In the genomic region with DNA sequence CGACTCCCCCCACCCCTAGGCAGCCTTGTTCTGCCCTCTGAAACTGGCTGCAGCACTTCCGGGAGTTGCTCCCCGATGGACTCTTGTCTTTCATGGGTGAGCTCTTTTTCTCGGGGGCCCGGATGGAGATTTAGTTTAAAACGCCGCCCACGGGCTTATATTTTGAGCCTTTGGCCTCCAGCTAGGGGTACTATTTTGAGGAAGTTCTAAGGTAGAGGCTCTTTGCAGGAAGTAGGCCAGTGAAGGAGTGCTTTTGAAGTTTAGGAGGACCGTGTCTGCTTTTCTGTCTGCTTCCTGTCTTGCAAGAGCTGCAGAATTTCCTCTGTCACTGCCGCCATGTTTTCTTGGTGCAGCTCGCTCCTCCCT, we compare ENCODE assay signal across 9 mouse cellular contexts. TPM values are rescaled to one million over a fixed set of nuclear protein-coding genes. Genes with fewer than 3 reads are reported as not detected.
DNase-seq lines count a peak whose midpoint lies in the region; ATAC-seq and TF ChIP-seq lines count a peak whose summit lies in the region.
"Had no signal": no experiment of that assay in that cellular context is flagged by ENCODE, and none has a peak within 500 bp of the region (broad histone marks: within the 10 kb centered on the region; RNA-seq: fewer than 3 reads in every experiment).

No protein-coding gene starts in this region.

- H3K9ac ChIP-seq in hindbrain, postnatal 0 days (replicated peaks; ENCODE audit: low read length) = no peak overlapping the region
- H3K9ac ChIP-seq in hindbrain, embryonic 16.5 days (ENCODE audit: low read depth, low read length) = no peak overlapping the region
- H3K9ac ChIP-seq in heart, embryonic 11.5 days (ENCODE audit: low read depth, low read length) = no peak overlapping the region

- 46% methylated on average over 11 of the region's 11 CpGs for WGBS in hindbrain, postnatal 0 days
- 55% methylated on average over 11 of the region's 11 CpGs for WGBS in hindbrain, embryonic 16.5 days
- WGBS in heart, embryonic 11.5 days (ENCODE audit: insufficient replicate concordance) = 67% methylated on average over 11 of the region's 11 CpGs

- TF ChIP-seq CTCF in hindbrain, postnatal 0 days (IDR thresholded peaks at IDR 0.05; ENCODE audit: low read depth) = no peak

- no peak overlapping the region for H3K4me2 ChIP-seq in hindbrain, postnatal 0 days (ENCODE audit: low read depth, low read length)
- no peak overlapping the region for H3K4me2 ChIP-seq in hindbrain, embryonic 16.5 days (ENCODE audit: low read length)
- H3K4me2 ChIP-seq in heart, embryonic 11.5 days = no peak overlapping the region

- H3K4me3 ChIP-seq in hindbrain, postnatal 0 days (ENCODE audit: low read length) = no peak overlapping the region
- H3K4me3 ChIP-seq in hindbrain, embryonic 16.5 days (ENCODE audit: low read length) = no peak overlapping the region
- H3K4me3 ChIP-seq in heart, embryonic 11.5 days (ENCODE audit: low read depth, low read length) = no peak overlapping the region

- H3K27me3 ChIP-seq in hindbrain, postnatal 0 days (ENCODE audit: insufficient read depth, low read length) = no peaks in the 10 kb centered on the region
- no peaks in the 10 kb centered on the region for H3K27me3 ChIP-seq in hindbrain, embryonic 16.5 days (replicated peaks; ENCODE audit: control insufficient read depth, insufficient read depth, low read length)
- peaks cover 3% of the 10 kb centered on the region; the same call in 1 of the 2 replicates for H3K27me3 ChIP-seq in heart, embryonic 11.5 days (ENCODE audit: control insufficient read depth, insufficient read depth, low read length)

- H3K27ac ChIP-seq in hindbrain, postnatal 0 days = peak overlapping the region; percentile 46
- no peak overlapping the region for H3K27ac ChIP-seq in hindbrain, embryonic 16.5 days (ENCODE audit: low read depth, low read length)
- no peak overlapping the region for H3K27ac ChIP-seq in heart, embryonic 11.5 days (ENCODE audit: low read depth, low read length)

- DNase-seq in hindbrain, postnatal 0 days (ENCODE audit: low spot score) = no peak
- peak; percentile 79 for DNase-seq in CD4-positive, CD25-positive, alpha-beta regulatory T cell, adult 2 months (ENCODE audit: low read depth, low spot score)
- DNase-seq in cerebellum, adult 11-12 months = no peak
- no peak for DNase-seq in kidney, adult 18-20 months
- DNase-seq: cerebellum, adult 18-20 months had no signal

- H3K36me3 ChIP-seq in hindbrain, postnatal 0 days (ENCODE audit: insufficient read depth, low read length) = no peaks in the 10 kb centered on the region
- H3K36me3 ChIP-seq in hindbrain, embryonic 16.5 days (ENCODE audit: control insufficient read depth, insufficient read depth, low read length) = no peaks in the 10 kb centered on the region
- H3K36me3 ChIP-seq in heart, embryonic 11.5 days (ENCODE audit: control insufficient read depth, insufficient read depth, low read length) = no peaks in the 10 kb centered on the region

- H3K4me1 ChIP-seq in hindbrain, postnatal 0 days (ENCODE audit: insufficient read depth, low read length) = peaks cover 10% of the 10 kb centered on the region
- peaks cover 7% of the 10 kb centered on the region for H3K4me1 ChIP-seq in hindbrain, embryonic 16.5 days (ENCODE audit: control insufficient read depth, insufficient read depth, low read depth, low read length)
- peaks cover 3% of the 10 kb centered on the region; the same call in 1 of the 2 replicates for H3K4me1 ChIP-seq in heart, embryonic 11.5 days (ENCODE audit: control insufficient read depth, insufficient read depth, low read length)

- no peak for ATAC-seq in hindbrain, postnatal 0 days
- ATAC-seq in hindbrain, embryonic 16.5 days = no peak
- ATAC-seq in common myeloid progenitor, adult 5-6 weeks (replicated peaks; ENCODE audit: low read depth, poor library complexity, severe bottlenecking) = peak; percentile 69
- peak; percentile 60 for ATAC-seq in monocyte, adult 5-6 weeks (replicated peaks; ENCODE audit: insufficient number of reproducible peaks, low FRiP score, low TSS enrichment, poor library complexity, severe bottlenecking)
- no peak for ATAC-seq in heart, embryonic 11.5 days (replicated peaks; ENCODE audit: insufficient number of reproducible peaks, low FRiP score, low TSS enrichment)

- no peaks in the 10 kb centered on the region for H3K9me3 ChIP-seq in hindbrain, postnatal 0 days (ENCODE audit: low read length)
- no peaks in the 10 kb centered on the region for H3K9me3 ChIP-seq in hindbrain, embryonic 16.5 days (ENCODE audit: control insufficient read depth, low read length)
- H3K9me3 ChIP-seq in heart, embryonic 11.5 days (replicated peaks; ENCODE audit: control insufficient read depth, low read length) = no peaks in the 10 kb centered on the region

RNA-seq across cellular contexts. Expression of a gene that starts 5.4 kb away (rescaled TPM):
- total RNA-seq in hindbrain, postnatal 0 days (2014; rRNA removed) = 39.1 and 39.8 TPM in 2 replicates
- polyA plus RNA-seq in hindbrain, postnatal 0 days (2015; fragmentation: Nextera tagmentation; extraction: Ambion mirVana) = 18.7 and 19.0 TPM in 2 replicates
- polyA plus RNA-seq in hindbrain, embryonic 16.5 days (2015; fragmentation: Nextera tagmentation; extraction: Ambion mirVana) = 25.2 and 34.2 TPM in 2 replicates
- total RNA-seq in common myeloid progenitor, adult 5-6 weeks (2017) = 48.4 and 49.3 TPM in 2 replicates
- total RNA-seq in monocyte, adult 5-6 weeks (2017) = 33.5 to 63.6 TPM (median 45.1 TPM) in 3 replicates
- 3.1 and 3.9 TPM in 2 replicates for polyA plus RNA-seq in heart, embryonic 11.5 days (2014; fragmentation: Nextera tagmentation; extraction: Ambion mirVana)

Comparison
In these comparisons a context has a peak if more than half of its experiments do, and no peak if none do; other contexts are left out.
1. ATAC-seq: peak in common myeloid progenitor, adult 5-6 weeks (single experiment) and monocyte, adult 5-6 weeks (single experiment); none in hindbrain, postnatal 0 days (single experiment), hindbrain, embryonic 16.5 days (single experiment) and heart, embryonic 11.5 days (single experiment).